Mouse (Mus musculus): ENCODE results near the gene Ptprg.

DNA sequence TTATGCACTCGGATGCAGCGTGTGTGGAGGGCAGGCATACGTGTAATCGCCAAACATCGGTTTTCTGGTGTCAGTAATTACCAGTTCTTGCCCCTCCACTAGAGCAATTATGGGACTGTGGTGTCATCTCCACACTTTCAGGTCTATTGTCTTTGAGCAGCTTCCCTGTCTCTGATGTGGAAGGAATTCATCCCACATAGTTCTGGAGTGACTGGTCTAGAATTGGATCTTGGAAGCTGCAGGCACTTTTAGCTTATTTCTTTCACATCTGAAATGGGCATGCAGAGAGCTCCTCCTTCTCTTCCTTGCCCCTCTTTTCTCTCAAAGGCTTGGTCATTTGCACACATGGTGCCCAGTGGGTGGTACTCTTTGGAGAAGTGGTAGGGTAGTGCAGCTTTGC, 363.9 kb downstream of the Ptprg start:
- no peak for TF ChIP-seq CTCF (IDR thresholded peaks at IDR 0.05)
- no peak for TF ChIP-seq EP300 (IDR thresholded peaks at IDR 0.05; ENCODE audit: insufficient read depth, low read depth, low read length)
- TF ChIP-seq POLR2A (IDR thresholded peaks at IDR 0.05; ENCODE audit: insufficient read depth, low read depth, low read length) = no peak
